Mouse (Mus musculus) forebrain, embryonic 16.5 days (tissue): Measurements from ENCODE around the gene Fgf11. TPM values are rescaled to one million over a fixed set of nuclear protein-coding genes. Genes with fewer than 3 reads are reported as not detected.
A peak's percentile ranks its signal among the peaks of the same experiment; 100 is the strongest.

Experiments
- ATAC-seq: fragments of 200-750 bp; cut with Nextera tagmentation; 2 replicates; pipeline ENCODE4 v1.8.0; 2017; ENCODE audit warnings: mild to moderate bottlenecking, moderate library complexity
- H3K27ac ChIP-seq: fragments of 300-500 bp; sonication (generic); 2 replicates; pipeline ENCODE4 v1.5.1; 2014; ENCODE audit warnings: low read length, control low read depth
- H3K27me3 ChIP-seq: fragments of 300-500 bp; sonication (generic); replicated peaks from 2 replicates; pipeline ENCODE4 v1.6.1; 2014; ENCODE audit warnings: low read length; ENCODE audit not compliant: control insufficient read depth, insufficient read depth
- H3K36me3 ChIP-seq: fragments of 300-500 bp; sonication (generic); 2 replicates; pipeline ENCODE4 v1.6.1; 2014; ENCODE audit not compliant: control insufficient read depth, insufficient read depth
- H3K4me1 ChIP-seq: fragments of 300-500 bp; sonication (generic); replicated peaks from 2 replicates; pipeline ENCODE4 v1.6.1; 2014; ENCODE audit warnings: low read length; ENCODE audit not compliant: control insufficient read depth, insufficient read depth
- H3K4me2 ChIP-seq: fragments of 300-500 bp; sonication (generic); 2 replicates; pipeline ENCODE4 v1.6.1; 2014; ENCODE audit warnings: mild to moderate bottlenecking, low read length, control low read depth
- H3K4me3 ChIP-seq: fragments of 300-500 bp; sonication (generic); replicated peaks from 2 replicates; pipeline ENCODE4 v1.5.1; 2014; ENCODE audit warnings: mild to moderate bottlenecking, low read length, control low read depth
- H3K9ac ChIP-seq: fragments of 300-500 bp; sonication (generic); replicated peaks from 2 replicates; pipeline ENCODE4 v1.6.1; 2014; ENCODE audit warnings: low read depth, low read length, control low read depth
- H3K9me3 ChIP-seq: fragments of 300-500 bp; sonication (generic); 2 replicates; pipeline ENCODE4 v1.6.1; 2016; ENCODE audit warnings: low read length; ENCODE audit not compliant: control insufficient read depth
- whole genome bisulfite sequencing: fragments of 180-500 bp; shearing (Covaris S2); extraction: QIAGEN DNeasy Blood & Tissue Kit; methylation state at CpG from one replicate; pipeline ENCODE4 v1.1.7; 2014; 5-methylcytosine and 5-hydroxymethylcytosine counted together
- polyA plus RNA-seq: library from polyadenylated mRNA; unstranded; fragments of >200 nt; fragmentation: Nextera tagmentation; extraction: Ambion mirVana; gene quantifications from 2 replicates; pipeline ENCODE4 v1.2.1, GENCODE M21; 2015

Fgf11 gene
- polyA plus RNA-seq, 1 experiment from 2014 or later = 5.9 TPM

DNA sequence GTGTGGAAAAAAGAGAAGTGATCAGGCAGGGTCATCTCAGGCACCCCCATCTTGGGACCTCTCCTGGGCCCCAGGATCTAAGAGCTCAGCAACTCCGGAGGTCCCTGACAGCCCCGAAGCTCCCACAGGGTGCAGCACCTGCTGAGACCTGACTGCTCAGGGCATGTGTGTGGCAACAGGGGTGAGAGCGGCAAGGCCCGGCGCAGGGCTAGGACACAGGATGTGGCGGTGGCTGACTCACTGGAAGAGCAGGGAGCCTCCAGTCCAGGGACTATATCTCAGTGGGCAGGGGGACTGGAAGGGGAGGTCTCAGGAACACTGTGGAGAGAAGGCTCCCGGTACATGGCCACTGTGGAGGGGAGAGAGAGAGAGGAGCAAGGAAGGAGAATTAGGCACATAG, 3.7 kb downstream of the Fgf11 start:
- H3K4me1 ChIP-seq = peaks cover 38% of the 10 kb centered on the region
- no peak overlapping the region for H3K27ac ChIP-seq
- H3K9me3 ChIP-seq = no peaks in the 10 kb centered on the region
- H3K4me3 ChIP-seq = no peak overlapping the region
- 77% methylated on average over 7 of the region's 7 CpGs for WGBS
- no peak overlapping the region for H3K9ac ChIP-seq
- H3K36me3 ChIP-seq = no peaks in the 10 kb centered on the region
- peaks cover 2% of the 10 kb centered on the region; the same call in 1 of the 2 replicates for H3K27me3 ChIP-seq
- ATAC-seq = no peak
- no peak overlapping the region for H3K4me2 ChIP-seq

- Histone ChIP-seq H3K36me3 (no peaks in the 10 kb centered on the region), H3K9me3 (no peaks in the 10 kb centered on the region), H3K27me3 (peaks cover 4% of the 10 kb centered on the region; the same call in 1 of the 2 replicates), H3K4me3 (peak overlapping the region; percentile 53), H3K27ac (no peak overlapping the region), H3K4me1 (peaks cover 21% of the 10 kb centered on the region), H3K4me2 (peak overlapping the region; percentile 87), H3K9ac (no peak overlapping the region)
- WGBS = 4% methylated on average over 13 of the region's 13 CpGs
- no peak for ATAC-seq
These were observed 5.6 kb downstream of the Fgf11 start for GRCm38 (mm10) chr11:69795983-69796435.

GRCm38 (mm10) chr11:69795168-69795982, 6.3 kb downstream of the Fgf11 start, which contains the start of gene Chrnb1:
Gene Chrnb1 (minus strand): TSS chr11:69795943.
- 2% methylated on average over 49 of the region's 52 CpGs for WGBS
- no peak within 1 kb of the TSS for H3K27ac ChIP-seq
- peaks cover 21% of the 10 kb centered on the region for H3K4me1 ChIP-seq
- H3K4me2 ChIP-seq = peak within 1 kb of the TSS; percentile 87
- H3K9ac ChIP-seq = peak within 1 kb of the TSS; percentile 48
- peak within 1 kb of the TSS; percentile 53 for H3K4me3 ChIP-seq
- ATAC-seq = peak; percentile 95
- peaks cover 4% of the 10 kb centered on the region; the same call in 1 of the 2 replicates for H3K27me3 ChIP-seq
- H3K36me3 ChIP-seq = no peaks in the 10 kb centered on the region
- H3K9me3 ChIP-seq = no peaks in the 10 kb centered on the region

DNA sequence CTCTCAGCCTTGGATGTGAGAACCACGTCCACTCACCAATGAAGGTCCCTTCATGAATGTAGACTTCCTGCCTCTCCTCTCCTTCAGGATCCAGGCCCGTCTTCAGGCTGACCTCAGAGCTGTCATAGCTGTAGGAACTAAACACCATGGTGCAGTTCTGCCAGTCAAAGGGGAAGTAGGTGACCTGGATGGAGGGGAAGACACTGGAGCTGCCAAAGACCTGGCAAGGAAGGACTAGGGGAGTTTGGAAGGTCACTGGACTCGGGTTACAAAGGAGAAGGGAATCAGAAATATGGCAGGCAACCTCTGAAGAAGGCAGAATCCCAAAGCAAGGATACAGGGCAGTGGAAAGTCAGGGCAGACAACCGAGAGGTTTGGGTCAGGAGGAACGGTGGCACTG, 8.2 kb downstream of the Fgf11 start:
- 53% methylated on average over 5 of the region's 5 CpGs for WGBS
- H3K27me3 ChIP-seq = peaks cover 4% of the 10 kb centered on the region; the same call in 1 of the 2 replicates

DNA sequence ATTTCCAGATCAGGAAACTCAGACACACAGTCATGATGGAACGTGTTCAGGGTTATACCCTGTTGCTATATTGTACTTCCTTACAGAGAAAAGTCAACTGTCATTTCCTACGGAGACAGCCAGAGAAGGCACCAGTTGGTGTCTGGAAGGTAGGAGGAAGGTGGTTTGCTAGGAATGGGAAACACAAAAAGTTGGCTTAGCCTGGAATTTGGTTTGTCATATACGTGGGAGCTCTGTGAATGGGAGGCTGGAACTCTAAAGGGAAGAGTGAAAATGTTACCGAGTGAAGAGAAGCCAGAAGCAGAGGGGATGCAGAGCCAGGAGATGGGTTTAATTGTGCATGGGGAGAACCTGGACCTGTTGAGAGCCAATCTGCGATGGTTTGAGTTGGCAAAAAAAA, 10.2 kb downstream of the Fgf11 start:
- H3K36me3 ChIP-seq = no peaks in the 10 kb centered on the region
- no peak overlapping the region for H3K4me2 ChIP-seq
- 0 out of 2 replicates have a peak, but pooled peaks cover 4% of the 10 kb centered on the region for H3K27me3 ChIP-seq
- H3K27ac ChIP-seq = no peak overlapping the region
- H3K9me3 ChIP-seq = no peaks in the 10 kb centered on the region
- no peak for ATAC-seq
- peaks cover 11% of the 10 kb centered on the region for H3K4me1 ChIP-seq
- no peak overlapping the region for H3K9ac ChIP-seq
- 68% methylated on average over 5 of the region's 5 CpGs for WGBS
- H3K4me3 ChIP-seq = no peak overlapping the region

More for the DNA sequence above, 8.2 kb downstream of the Fgf11 start:
- H3K4me1 ChIP-seq = peaks cover 11% of the 10 kb centered on the region
- no peak overlapping the region for H3K4me2 ChIP-seq
- H3K9me3 ChIP-seq = no peaks in the 10 kb centered on the region
- H3K27ac ChIP-seq = no peak overlapping the region
- H3K9ac ChIP-seq = no peak overlapping the region
- no peaks in the 10 kb centered on the region for H3K36me3 ChIP-seq
- no peak for ATAC-seq
- H3K4me3 ChIP-seq = no peak overlapping the region

- H3K36me3 ChIP-seq = no peaks in the 10 kb centered on the region
- H3K9ac ChIP-seq = no peak overlapping the region
- H3K4me3 ChIP-seq = no peak overlapping the region
- no peak overlapping the region for H3K4me2 ChIP-seq
- no peak for ATAC-seq
- H3K4me1 ChIP-seq = no peaks in the 10 kb centered on the region
- H3K27ac ChIP-seq = no peak overlapping the region
- H3K9me3 ChIP-seq = no peaks in the 10 kb centered on the region
- WGBS = 71% methylated on average over 5 of the region's 5 CpGs
- H3K27me3 ChIP-seq = 0 out of 2 replicates have a peak, but pooled peaks cover 2% of the 10 kb centered on the region
These were observed 12.2 kb downstream of the Fgf11 start for GRCm38 (mm10) chr11:69789431-69789830.

DNA sequence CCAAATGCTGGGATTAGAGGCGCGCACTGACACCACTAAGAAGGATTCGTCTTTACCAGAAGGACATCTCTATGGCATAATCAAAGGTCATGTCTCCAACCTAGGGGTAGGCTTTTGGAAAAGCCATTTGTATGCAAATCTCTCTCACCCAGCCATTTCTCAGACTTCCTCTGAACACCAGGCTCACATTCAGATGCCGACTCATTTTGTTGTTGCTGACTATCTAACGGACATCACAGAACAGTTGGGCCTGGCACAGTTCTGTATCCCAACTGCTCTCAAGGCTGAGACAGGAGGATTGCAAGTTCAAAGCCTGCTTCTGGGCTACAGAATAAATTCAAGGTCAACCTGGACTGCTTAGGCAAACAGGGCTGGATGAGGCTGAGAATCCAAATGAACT, 14.4 kb downstream of the Fgf11 start:
- Histone ChIP-seq H3K4me3 (no peak overlapping the region), H3K36me3 (no peaks in the 10 kb centered on the region), H3K27me3 (0 out of 2 replicates have a peak, but pooled peaks cover 2% of the 10 kb centered on the region), H3K9me3 (no peaks in the 10 kb centered on the region), H3K9ac (no peak overlapping the region), H3K27ac (no peak overlapping the region), H3K4me2 (no peak overlapping the region), H3K4me1 (no peaks in the 10 kb centered on the region)
- no peak for ATAC-seq
- WGBS = 85% methylated on average over 5 of the region's 5 CpGs

DNA sequence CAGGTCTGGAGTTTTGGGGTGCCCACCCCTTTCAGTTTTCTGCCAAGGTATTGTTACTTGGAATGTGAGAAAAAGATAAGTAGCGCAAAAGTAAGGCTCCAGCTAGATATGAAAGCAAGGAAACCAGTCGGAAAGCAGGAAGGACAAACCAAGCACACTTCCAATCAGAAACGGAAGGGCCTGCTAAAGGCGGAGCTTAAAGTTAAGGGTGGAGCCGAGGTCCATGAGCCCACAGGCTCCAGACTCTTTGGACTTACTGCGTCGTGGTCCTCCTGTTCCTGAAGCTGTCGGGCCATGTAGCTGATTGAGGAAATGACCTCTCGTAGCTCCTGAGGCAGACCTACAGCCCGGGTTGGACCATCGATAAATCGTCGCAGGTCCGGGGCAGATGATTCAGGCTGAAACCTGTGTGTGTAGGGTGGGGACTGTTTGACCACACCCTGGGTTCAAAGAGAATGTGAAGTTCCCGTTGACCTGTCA, 16.8 kb downstream of the Fgf11 start:
- Histone ChIP-seq H3K4me2 (no peak overlapping the region), H3K9me3 (no peaks in the 10 kb centered on the region), H3K4me1 (no peaks in the 10 kb centered on the region), H3K27ac (no peak overlapping the region), H3K27me3 (no peaks in the 10 kb centered on the region), H3K36me3 (no peaks in the 10 kb centered on the region), H3K9ac (no peak overlapping the region), H3K4me3 (no peak overlapping the region)
- 56% methylated on average over 15 of the region's 15 CpGs for WGBS
- no peak for ATAC-seq

GRCm38 (mm10) chr11:69781828-69782227, 19.8 kb downstream of the Fgf11 start:
- Histone ChIP-seq H3K9me3 (no peaks in the 10 kb centered on the region), H3K27ac (no peak overlapping the region), H3K4me1 (no peaks in the 10 kb centered on the region), H3K4me3 (no peak overlapping the region), H3K36me3 (no peaks in the 10 kb centered on the region), H3K9ac (no peak overlapping the region), H3K27me3 (no peaks in the 10 kb centered on the region), H3K4me2 (no peak overlapping the region)
- 44% methylated on average over 4 of the region's 4 CpGs for WGBS
- no peak for ATAC-seq
